Mouse (Mus musculus) stomach, postnatal 0 days (tissue): ENCODE data around the gene Prrg4.

ENCODE experiments used
- CTCF ChIP-seq: IDR thresholded peaks from 2 replicates; pipeline ENCODE4 v1.5.1; 2016; ENCODE audit warnings: antibody characterized with exemption, low read depth, mild to moderate bottlenecking, moderate library complexity
- EP300 ChIP-seq: optimal IDR thresholded peaks from 2 replicates; pipeline ENCODE3; 2016; ENCODE audit warnings: antibody characterized with exemption

- TF ChIP-seq CTCF (no peak), EP300 (no peak)
These were observed 10.8 kb upstream of the Prrg4 start for GRCm38 (mm10) chr2:104860426-104860825.
